Mouse (Mus musculus) kidney, adult 8-10 months (tissue): ENCODE results near the gene Slco3a1.

Source experiments
- DNase-seq, 2 experiments: peaks; one replicate each; pipeline ENCODE4 v3.0.0; 2022

The Slco3a1 gene

GRCm38 (mm10) chr7:74484024-74484385, 70.6 kb downstream of the Slco3a1 start:
- no peak for DNase-seq

DNA sequence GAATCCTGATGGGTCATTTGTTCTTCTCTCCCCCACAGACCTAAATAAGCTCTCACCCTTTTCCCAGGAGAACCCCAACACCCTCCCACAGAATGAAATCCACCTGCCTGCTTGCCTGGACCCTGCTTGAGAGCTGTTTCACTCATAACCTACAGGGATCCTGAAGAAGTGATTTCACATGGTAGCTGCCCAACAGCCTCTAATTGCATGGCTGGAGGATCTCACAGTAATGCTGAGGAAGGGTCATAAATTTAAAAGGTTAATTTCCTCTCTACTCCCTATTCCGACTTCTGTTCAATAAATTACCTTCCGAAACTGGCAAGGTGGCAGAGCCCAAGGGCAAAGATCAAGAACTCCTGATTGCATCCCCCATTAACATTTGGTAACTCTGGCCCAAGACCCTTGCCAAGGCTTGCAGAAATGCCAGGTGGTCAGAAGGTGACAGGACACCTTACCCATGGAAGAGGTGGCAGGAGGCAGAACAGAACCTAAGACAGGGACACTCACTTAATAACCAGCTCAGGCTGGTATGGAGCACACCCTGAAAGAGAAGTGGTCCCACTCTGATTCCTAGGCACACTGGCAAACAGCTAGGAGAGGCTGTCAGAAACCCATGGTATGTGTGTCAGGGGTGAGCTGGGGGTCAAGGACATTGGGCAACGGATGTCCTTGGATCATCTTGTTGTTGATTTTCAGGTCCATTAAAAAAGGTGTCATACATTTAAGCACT, 71.1 kb downstream of the Slco3a1 start:
- DNase-seq, result no peak

DNA sequence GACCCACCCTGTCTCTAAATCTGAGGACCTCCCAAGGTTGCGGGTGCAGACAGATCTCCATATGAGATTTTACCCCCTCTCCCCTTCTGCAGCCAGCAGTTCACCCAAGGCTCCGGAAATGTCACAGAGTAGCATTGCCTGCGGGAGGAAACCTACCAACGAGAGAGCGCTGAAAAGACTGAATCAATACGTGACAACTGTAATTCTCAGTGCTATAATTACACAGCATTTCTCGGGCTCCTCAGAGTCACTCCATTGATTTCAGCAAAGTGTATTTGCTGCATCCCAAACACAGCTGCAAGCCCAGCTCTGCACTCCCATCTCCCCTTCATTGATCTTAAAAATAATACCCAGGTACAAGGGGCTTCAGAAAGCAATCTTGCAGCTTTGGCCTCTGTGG, 82.8 kb downstream of the Slco3a1 start:
- DNase-seq, result no peak

GRCm38 (mm10) chr7:74466886-74467285, 87.7 kb downstream of the Slco3a1 start:
- peak; percentile 17 to 43 for DNase-seq

- DNase-seq, result no peak
These were observed 89.9 kb downstream of the Slco3a1 start for GRCm38 (mm10) chr7:74464638-74465037.

GRCm38 (mm10) chr7:74462451-74462850, 92.1 kb downstream of the Slco3a1 start:
- DNase-seq, result no peak

DNA sequence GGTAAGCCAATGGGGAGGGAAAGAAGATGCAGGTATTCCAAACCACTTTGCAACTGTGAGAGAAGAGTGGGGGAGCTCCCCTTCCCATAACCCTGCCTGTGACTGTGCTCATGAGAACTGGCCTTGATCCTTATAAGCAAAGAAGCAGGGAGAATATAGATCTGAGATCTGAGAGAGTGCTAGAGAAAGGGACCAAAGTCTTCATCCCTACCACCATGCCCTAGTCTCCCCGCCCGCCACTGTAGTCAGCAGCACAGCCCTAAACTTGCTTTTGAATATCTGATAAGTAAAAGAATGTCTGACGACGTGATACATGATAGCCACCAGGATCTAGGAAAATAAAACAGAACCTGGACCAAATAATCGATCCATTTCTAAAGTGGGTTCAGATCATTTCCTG, 92.8 kb downstream of the Slco3a1 start:
- DNase-seq, result no peak

DNA sequence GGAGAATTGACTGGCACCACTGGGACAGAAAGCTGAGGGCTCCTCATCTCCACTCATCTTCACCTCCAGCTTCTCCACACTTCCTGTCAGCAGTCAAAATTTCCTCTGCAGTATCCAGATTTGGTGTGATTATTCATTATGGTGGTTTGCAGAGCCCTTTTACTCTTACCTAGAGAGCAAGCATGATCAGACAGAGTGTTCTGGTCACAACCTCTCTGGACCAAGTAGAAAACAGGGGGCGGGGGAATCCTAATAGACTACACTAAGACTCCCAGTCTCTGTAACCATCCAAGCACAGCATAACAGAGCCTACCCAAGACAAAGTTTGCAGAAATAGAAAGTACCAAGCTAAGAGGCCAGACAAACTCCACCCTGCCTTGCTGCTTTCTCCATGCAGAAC, 93.4 kb downstream of the Slco3a1 start:
- DNase-seq, result no peak

DNA sequence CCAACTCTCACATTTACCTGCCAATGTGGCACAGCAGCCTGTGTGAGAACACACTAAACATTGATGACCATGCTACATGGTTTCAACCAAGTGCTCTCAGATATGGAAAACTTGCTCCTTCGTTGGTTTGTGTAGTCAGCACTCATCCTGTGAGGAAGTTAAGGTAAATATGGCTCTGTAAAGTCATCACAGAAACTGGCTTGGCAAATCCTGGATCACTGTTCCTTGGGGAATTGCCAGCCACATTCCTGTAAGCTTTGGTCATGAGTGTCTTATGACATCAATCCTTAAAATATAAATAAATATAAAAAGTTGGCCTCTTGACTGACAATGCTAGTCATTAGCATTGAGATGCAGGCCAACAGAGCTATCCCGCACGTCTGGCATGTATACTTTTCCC, 94.8 kb downstream of the Slco3a1 start:
- no peak for DNase-seq

DNA sequence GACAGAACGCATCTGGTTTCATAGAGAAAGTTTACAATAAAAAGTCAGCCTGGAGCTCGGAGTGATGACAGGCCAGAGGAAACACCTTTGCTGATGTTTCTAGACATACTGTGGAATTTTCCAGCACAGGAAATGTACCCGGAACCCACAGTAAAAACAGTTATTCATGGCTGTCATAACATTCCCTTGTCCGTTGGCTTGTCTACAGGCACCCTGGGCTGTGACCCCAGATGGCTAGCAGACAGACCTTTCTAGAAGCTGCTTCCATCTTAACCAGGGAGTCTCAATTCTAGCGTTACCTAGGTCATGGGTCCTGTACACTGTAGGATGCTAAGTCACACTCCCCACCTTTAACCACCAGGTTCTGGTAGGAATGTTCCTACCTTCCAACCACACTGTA, 95.3 kb downstream of the Slco3a1 start:
- DNase-seq, result peak; percentile 19 to 43

DNA sequence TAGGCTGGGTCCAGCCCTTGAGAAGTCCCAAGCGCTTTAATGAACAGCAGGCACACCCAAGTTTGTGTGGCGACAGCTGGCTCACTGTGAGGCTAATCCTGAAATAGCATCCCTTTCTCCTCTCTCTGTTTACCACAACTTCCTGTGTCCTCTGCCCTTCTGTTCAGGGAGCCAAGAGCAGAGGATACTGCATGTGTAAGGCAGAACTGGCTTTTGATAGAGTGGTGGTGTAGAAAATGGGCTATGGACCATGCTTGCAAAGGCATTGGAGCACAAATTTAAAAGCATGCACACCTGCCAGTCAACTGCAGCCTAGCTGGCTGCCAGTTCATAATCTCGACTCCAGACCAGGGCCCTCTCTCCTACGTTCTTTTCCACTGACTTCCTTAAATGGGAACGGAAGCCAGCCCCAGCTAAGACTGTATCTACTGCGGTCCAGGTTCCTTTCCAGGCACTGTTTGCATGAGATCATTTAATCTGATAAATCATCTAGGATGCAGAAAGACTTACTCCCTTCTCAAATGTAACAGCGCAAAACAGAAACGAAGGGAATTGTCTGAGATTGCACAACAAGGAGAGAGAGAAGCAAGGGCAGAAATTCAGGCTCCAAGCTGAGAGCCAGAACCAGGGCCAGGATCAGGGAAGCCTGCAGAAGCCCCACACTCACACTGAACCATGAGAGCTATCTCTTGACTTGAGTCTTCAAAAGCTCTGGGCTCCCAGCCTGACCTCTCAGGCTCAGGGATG, 95.9 kb downstream of the Slco3a1 start:
- peak; percentile 33 to 44 for DNase-seq

- no peak for DNase-seq
These were observed 97.1 kb downstream of the Slco3a1 start for GRCm38 (mm10) chr7:74457347-74457975.

DNA sequence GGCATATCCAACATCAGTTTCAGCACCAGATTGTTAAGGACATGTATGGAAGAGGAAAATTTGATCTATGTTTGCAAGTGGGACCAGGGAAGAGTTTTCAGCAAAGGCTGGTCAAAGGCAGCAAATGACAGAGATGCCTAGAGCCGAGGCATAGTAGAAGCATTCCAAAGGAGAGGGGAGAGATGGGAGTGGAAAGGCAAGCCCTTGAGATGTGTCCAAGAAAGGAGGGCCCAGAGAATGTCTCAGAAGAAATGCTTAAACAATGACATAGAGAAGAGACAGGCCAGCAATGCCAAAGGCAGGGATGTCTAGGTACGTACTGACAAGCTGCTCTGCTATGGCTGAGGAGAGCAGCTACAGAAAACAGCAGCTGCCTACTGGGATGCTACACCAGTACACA, 97.8 kb downstream of the Slco3a1 start:
- DNase-seq, result no peak

GRCm38 (mm10) chr7:74451047-74451446, 103.5 kb downstream of the Slco3a1 start:
- no peak for DNase-seq

DNA sequence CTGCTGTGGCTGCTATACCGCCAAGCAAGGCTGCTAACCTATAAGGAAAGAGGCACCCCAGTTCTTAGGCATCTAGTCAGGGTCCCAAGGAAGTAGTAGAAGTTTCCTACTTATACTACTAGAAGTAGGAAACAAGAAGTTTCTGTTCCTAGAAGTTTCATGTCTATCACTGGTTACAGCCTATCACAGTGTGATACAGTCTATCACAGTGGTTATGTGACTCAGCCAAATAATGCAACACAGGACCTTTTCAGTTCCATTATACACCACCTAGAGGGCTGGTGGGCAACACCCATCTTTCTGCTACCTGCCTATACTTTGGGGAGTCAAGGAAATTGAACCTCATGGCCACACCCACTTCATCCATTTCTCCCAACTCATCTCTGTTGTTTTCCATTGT, 104.8 kb downstream of the Slco3a1 start:
- DNase-seq, result no peak

GRCm38 (mm10) chr7:74447781-74448180, 106.8 kb downstream of the Slco3a1 start:
- DNase-seq, result no peak

DNA sequence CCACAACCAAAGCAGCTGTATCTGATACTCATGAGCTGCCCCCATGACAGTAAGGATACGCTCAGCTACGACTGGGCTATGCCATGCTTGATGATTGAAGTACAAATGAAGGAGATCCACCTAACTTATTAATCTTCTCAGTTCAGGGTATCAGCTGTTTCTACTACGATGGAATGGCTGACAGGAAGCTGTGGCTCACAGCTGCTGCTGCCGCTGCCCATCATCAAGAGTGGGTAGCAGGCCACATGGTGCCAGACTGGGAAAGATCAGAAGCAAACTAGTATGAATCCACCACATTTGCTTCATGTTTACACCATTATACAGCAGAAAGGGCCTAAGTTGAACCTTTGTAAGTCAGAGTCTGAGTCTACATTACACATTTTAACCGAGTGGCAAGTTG, 109.4 kb downstream of the Slco3a1 start:
- no peak for DNase-seq

GRCm38 (mm10) chr7:74442380-74442779, 112.2 kb downstream of the Slco3a1 start:
- no peak for DNase-seq

DNA sequence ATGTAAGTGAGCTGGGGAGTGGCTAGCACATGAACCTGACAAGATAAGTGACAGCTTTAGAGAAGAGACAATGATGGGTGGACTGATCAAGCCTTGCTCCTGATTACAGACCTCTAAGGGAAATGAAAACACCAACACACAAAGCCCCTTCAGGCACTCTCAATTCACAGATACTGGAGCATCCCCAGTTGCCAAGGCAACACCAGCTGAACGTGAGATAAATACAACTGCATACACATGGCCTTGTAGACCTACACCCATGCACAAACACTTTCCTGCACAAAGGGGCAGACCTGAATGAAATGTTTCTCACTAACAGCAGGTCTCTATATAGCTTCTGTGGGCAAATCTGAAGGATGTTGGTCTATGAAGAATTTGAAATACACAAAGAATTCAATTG, 117.0 kb downstream of the Slco3a1 start:
- no peak for DNase-seq

DNA sequence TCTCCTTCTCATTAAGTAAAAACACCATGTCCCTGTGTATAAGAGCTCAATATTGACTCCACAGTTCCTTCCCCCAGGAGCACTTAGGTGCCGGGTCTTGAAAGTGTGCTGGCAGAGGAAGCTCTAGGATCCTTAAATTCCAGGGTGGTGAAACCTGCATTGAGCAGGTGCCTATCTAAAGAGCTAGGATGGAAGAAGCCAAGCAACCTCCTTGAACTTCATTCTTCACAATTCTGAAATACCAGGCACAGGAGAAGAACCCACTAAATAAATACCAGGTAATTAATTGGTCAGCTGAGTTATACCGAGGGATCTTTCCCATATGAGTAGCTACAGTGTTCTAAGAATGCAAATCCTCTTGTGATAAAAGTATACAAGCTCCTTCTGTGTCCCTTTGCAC, 117.9 kb downstream of the Slco3a1 start:
- DNase-seq, result no peak

DNA sequence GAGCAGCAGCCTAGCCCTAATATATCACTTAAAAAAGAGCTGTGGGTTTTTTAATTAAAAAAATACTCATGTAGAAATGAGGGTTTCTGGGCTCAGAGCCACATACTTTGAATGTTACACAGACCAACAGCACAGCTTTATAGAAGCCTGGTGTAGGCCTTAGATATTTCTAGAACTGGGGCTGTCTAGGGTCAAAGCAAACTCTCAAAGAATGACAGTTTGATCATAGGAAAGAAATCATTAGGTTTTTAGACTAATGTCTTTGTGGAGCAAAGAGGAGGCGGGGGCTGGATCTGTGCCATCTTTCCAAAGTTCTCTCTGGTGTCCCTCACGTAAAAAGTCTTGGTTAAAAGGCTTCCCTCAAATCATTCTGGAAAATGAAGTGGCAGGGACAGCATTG, 121.6 kb downstream of the Slco3a1 start:
- peak; percentile 41 to 65 for DNase-seq

DNA sequence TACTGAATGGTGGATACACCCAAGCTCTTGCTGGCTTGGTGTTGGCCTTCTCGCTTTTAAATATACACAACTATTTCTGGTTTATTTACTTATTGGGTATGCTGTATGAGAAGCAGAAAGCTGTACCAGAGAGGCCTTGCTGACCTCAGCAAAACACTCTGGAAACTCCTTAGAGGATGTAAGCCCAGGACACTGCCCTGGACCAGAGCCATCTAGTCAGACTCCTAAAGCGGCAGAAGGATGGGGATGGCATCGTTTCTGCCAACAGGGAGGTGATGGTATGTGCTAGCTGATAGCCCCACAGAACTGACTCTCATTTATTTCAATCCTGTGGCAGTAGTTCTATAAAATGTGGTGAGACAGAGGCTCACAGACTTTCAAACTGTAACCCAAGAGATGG, 125.3 kb downstream of the Slco3a1 start:
- no peak for DNase-seq

GRCm38 (mm10) chr7:74427135-74427534, 127.4 kb downstream of the Slco3a1 start:
- DNase-seq, result no peak

DNA sequence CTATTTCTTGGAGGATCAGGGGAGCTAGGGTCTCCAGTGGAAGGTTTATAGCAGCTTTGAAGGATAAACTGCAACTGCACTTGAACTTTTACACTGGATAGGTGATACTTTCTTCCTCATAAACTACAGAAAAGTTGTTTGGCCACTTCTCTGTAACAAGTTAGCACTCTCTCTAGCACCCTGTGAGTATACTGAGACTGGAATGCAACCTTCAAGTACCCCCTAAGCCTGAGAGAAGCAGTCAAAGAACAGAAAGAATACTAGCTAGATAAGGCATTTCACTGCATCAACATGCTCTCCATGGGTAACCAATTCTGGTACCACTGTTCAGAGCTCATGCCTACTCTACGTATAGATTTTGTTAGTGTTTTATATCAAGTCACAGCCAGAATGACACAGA, 128.6 kb downstream of the Slco3a1 start:
- DNase-seq, result no peak
